Mouse (Mus musculus) neural tube, embryonic 12.5 days (tissue): ENCODE measurements around the gene Copz2. TPM values are rescaled to one million over a fixed set of nuclear protein-coding genes. Genes with fewer than 3 reads are reported as not detected.
"Not testable (repeated sequence)": the region's sequence is repeated elsewhere in the genome, so short reads cannot be mapped to it uniquely, and the experiment has no call there.

Experiments used
- ATAC-seq: fragments of 200-750 bp; cut with Nextera tagmentation; 2 replicates; pipeline ENCODE4 v1.8.0; 2017; ENCODE audit warnings: low read depth, mild to moderate bottlenecking, moderate TSS enrichment, moderate library complexity; ENCODE audit not compliant: low FRiP score
- H3K27ac ChIP-seq: fragments of 300-500 bp; sonication (generic); 2 replicates; pipeline ENCODE4 v1.5.1; 2016
- H3K27me3 ChIP-seq: fragments of 300-500 bp; sonication (generic); replicated peaks from 2 replicates; pipeline ENCODE4 v1.6.1; 2016; ENCODE audit warnings: mild to moderate bottlenecking
- H3K36me3 ChIP-seq: fragments of 300-500 bp; sonication (generic); 2 replicates; pipeline ENCODE4 v1.6.1; 2016; ENCODE audit warnings: mild to moderate bottlenecking
- H3K4me1 ChIP-seq: fragments of 300-500 bp; sonication (generic); 2 replicates; pipeline ENCODE4 v1.6.1; 2016
- H3K4me2 ChIP-seq: fragments of 300-500 bp; sonication (generic); replicated peaks from 2 replicates; pipeline ENCODE4 v1.6.1; 2016; ENCODE audit warnings: mild to moderate bottlenecking
- H3K4me3 ChIP-seq: fragments of 300-500 bp; sonication (generic); 2 replicates; pipeline ENCODE4 v1.5.1; 2016
- H3K9ac ChIP-seq: fragments of 300-500 bp; sonication (generic); 2 replicates; pipeline ENCODE4 v1.6.1; 2016; ENCODE audit warnings: mild to moderate bottlenecking
- H3K9me3 ChIP-seq: fragments of 300-500 bp; sonication (generic); 2 replicates; pipeline ENCODE4 v1.6.1; 2016; ENCODE audit warnings: mild to moderate bottlenecking
- WGBS: fragments of 180-500 bp; shearing (Covaris S2); methylation state at CpG from one replicate; pipeline ENCODE4 v1.1.7; 2016; 5-methylcytosine and 5-hydroxymethylcytosine counted together
- polyA plus RNA-seq: library from polyadenylated mRNA; unstranded; fragments of >200 nt; fragmentation: Nextera tagmentation; extraction: Ambion mirVana; gene quantifications from 2 replicates; pipeline ENCODE4 v1.2.1, GENCODE M21; 2016

The Copz2 gene
- polyA plus RNA-seq, 1 experiment from 2014 or later: 41.4 TPM

GRCm38 (mm10) chr11:96848694-96849093, 976 bp upstream of the Copz2 start:
- WGBS: 63% methylated on average over 9 of the region's 9 CpGs
- no peak overlapping the region for H3K4me2 ChIP-seq

GRCm38 (mm10) chr11:96849145-96849544, 525 bp upstream of the Copz2 start:
- H3K9ac ChIP-seq, H3K27ac ChIP-seq, H3K36me3 ChIP-seq, H3K27me3 ChIP-seq, ATAC-seq, H3K9me3 ChIP-seq: not testable (repeated sequence)
- WGBS: 77% methylated on average over 5 of the region's 5 CpGs
- Histone ChIP-seq H3K4me2 (peak overlapping the region; percentile 95), H3K4me3 (peak overlapping the region; percentile 53; the same call in 1 of the 2 replicates), H3K4me1 (peaks cover 10% of the 10 kb centered on the region)

More at GRCm38 (mm10) chr11:96848694-96849093, 976 bp upstream of the Copz2 start:
- no peak overlapping the region for H3K9ac ChIP-seq
- no peak overlapping the region for H3K4me3 ChIP-seq
- H3K9me3 ChIP-seq: no peaks in the 10 kb centered on the region
- H3K36me3 ChIP-seq: no peaks in the 10 kb centered on the region
- ATAC-seq: no peak
- peaks cover 4% of the 10 kb centered on the region; the same call in 1 of the 2 replicates for H3K27me3 ChIP-seq
- no peak overlapping the region for H3K27ac ChIP-seq
- H3K4me1 ChIP-seq: peaks cover 10% of the 10 kb centered on the region

- Histone ChIP-seq H3K4me2 (no peak overlapping the region), H3K9ac (no peak overlapping the region), H3K27ac (no peak overlapping the region), H3K36me3 (no peaks in the 10 kb centered on the region), H3K9me3 (no peaks in the 10 kb centered on the region), H3K27me3 (no peaks in the 10 kb centered on the region), H3K4me3 (no peak overlapping the region), H3K4me1 (peaks cover 16% of the 10 kb centered on the region)
- 84% methylated on average over 5 of the region's 5 CpGs for WGBS
- no peak for ATAC-seq
These were observed 7.8 kb downstream of the Copz2 start for GRCm38 (mm10) chr11:96857446-96857845.

- Histone ChIP-seq H3K9ac (no peak overlapping the region), H3K9me3 (no peaks in the 10 kb centered on the region), H3K4me3 (no peak overlapping the region), H3K27me3 (no peaks in the 10 kb centered on the region), H3K27ac (no peak overlapping the region), H3K4me2 (no peak overlapping the region), H3K4me1 (peaks cover 33% of the 10 kb centered on the region), H3K36me3 (no peaks in the 10 kb centered on the region)
- ATAC-seq: no peak
- WGBS: 89% methylated on average over 4 of the region's 4 CpGs
These were observed 10.0 kb downstream of the Copz2 start for GRCm38 (mm10) chr11:96859635-96860034.

- 10% methylated on average over 8 of the region's 8 CpGs for WGBS
These were observed 10.9 kb downstream of the Copz2 start for GRCm38 (mm10) chr11:96860564-96860963.

GRCm38 (mm10) chr11:96861446-96861845, 11.8 kb downstream of the Copz2 start:
- H3K4me2 ChIP-seq: peak overlapping the region; percentile 89
- H3K36me3 ChIP-seq: no peaks in the 10 kb centered on the region
- no peak overlapping the region for H3K27ac ChIP-seq
- peak; percentile 57 for ATAC-seq
- peak overlapping the region; percentile 38 for H3K4me3 ChIP-seq
- H3K27me3 ChIP-seq: no peaks in the 10 kb centered on the region
- no peaks in the 10 kb centered on the region for H3K9me3 ChIP-seq
- peaks cover 33% of the 10 kb centered on the region for H3K4me1 ChIP-seq
- peak overlapping the region; percentile 53 for H3K9ac ChIP-seq
- WGBS: 1% methylated on average over 20 of the region's 20 CpGs

More at GRCm38 (mm10) chr11:96860564-96860963, 10.9 kb downstream of the Copz2 start:
- Histone ChIP-seq H3K4me2 (peak overlapping the region; percentile 89; the same call in 1 of the 2 replicates), H3K27me3 (no peaks in the 10 kb centered on the region), H3K36me3 (no peaks in the 10 kb centered on the region), H3K4me3 (no peak overlapping the region), H3K9me3 (no peaks in the 10 kb centered on the region), H3K27ac (no peak overlapping the region), H3K4me1 (peaks cover 33% of the 10 kb centered on the region), H3K9ac (no peak overlapping the region)
- no peak for ATAC-seq

GRCm38 (mm10) chr11:96861878-96862289, 12.2 kb downstream of the Copz2 start:
- WGBS: under 1% methylated on average over 31 of the region's 31 CpGs
- ATAC-seq: peak; percentile 87
- Histone ChIP-seq H3K27ac (no peak overlapping the region), H3K4me2 (peak overlapping the region; percentile 89), H3K9me3 (no peaks in the 10 kb centered on the region), H3K9ac (peak overlapping the region; percentile 53; the same call in 1 of the 2 replicates), H3K4me3 (peak overlapping the region; percentile 38), H3K27me3 (no peaks in the 10 kb centered on the region), H3K4me1 (peaks cover 33% of the 10 kb centered on the region), H3K36me3 (no peaks in the 10 kb centered on the region)

- Histone ChIP-seq H3K27me3 (no peaks in the 10 kb centered on the region), H3K4me1 (peaks cover 37% of the 10 kb centered on the region), H3K4me2 (peak overlapping the region; percentile 89), H3K27ac (0 out of 2 replicates have a peak overlapping the region, but pooled peaks have one; percentile 51), H3K9me3 (no peaks in the 10 kb centered on the region), H3K9ac (0 out of 2 replicates have a peak overlapping the region, but pooled peaks have one; percentile 4), H3K36me3 (no peaks in the 10 kb centered on the region), H3K4me3 (no peak overlapping the region)
- peak; percentile 11; the same call in 1 of the 2 replicates for ATAC-seq
- WGBS: 56% methylated on average over 12 of the region's 12 CpGs
These were observed 12.9 kb downstream of the Copz2 start for GRCm38 (mm10) chr11:96862534-96862933.

- no peak overlapping the region for H3K4me3 ChIP-seq
- WGBS: 22% methylated on average over 26 of the region's 26 CpGs
- peak; percentile 70 for ATAC-seq
These were observed 13.7 kb downstream of the Copz2 start for GRCm38 (mm10) chr11:96863206-96863995.

GRCm38 (mm10) chr11:96867149-96867548, 17.5 kb downstream of the Copz2 start:
- ATAC-seq: no peak

More at GRCm38 (mm10) chr11:96863206-96863995, 13.7 kb downstream of the Copz2 start:
- Histone ChIP-seq H3K36me3 (no peaks in the 10 kb centered on the region), H3K9me3 (no peaks in the 10 kb centered on the region), H3K27ac (peak overlapping the region; percentile 6; the same call in 1 of the 2 replicates), H3K4me2 (peak overlapping the region; percentile 89), H3K9ac (peak overlapping the region; percentile 17; the same call in 1 of the 2 replicates), H3K27me3 (no peaks in the 10 kb centered on the region), H3K4me1 (peaks cover 38% of the 10 kb centered on the region)

GRCm38 (mm10) chr11:96872441-96873379, 23.0 kb downstream of the Copz2 start:
- peak overlapping the region; percentile 50 for H3K4me2 ChIP-seq
- peak overlapping the region; percentile 99 for H3K27ac ChIP-seq
- no peaks in the 10 kb centered on the region for H3K27me3 ChIP-seq
- H3K4me3 ChIP-seq: 0 out of 2 replicates have a peak overlapping the region, but pooled peaks have one; percentile 3
- no peaks in the 10 kb centered on the region for H3K9me3 ChIP-seq
- 4% methylated on average over 24 of the region's 24 CpGs for WGBS
- no peaks in the 10 kb centered on the region for H3K36me3 ChIP-seq
- ATAC-seq: no peak
- H3K4me1 ChIP-seq: peaks cover 57% of the 10 kb centered on the region
- peak overlapping the region; percentile 66 for H3K9ac ChIP-seq

More at GRCm38 (mm10) chr11:96867149-96867548, 17.5 kb downstream of the Copz2 start:
- H3K4me2 ChIP-seq: no peak overlapping the region
- no peak overlapping the region for H3K27ac ChIP-seq
- no peaks in the 10 kb centered on the region for H3K27me3 ChIP-seq
- H3K4me3 ChIP-seq: no peak overlapping the region
- peaks cover 31% of the 10 kb centered on the region for H3K4me1 ChIP-seq
- no peaks in the 10 kb centered on the region for H3K9me3 ChIP-seq
- no peak overlapping the region for H3K9ac ChIP-seq
- H3K36me3 ChIP-seq: no peaks in the 10 kb centered on the region
- WGBS: 15% methylated on average over 5 of the region's 5 CpGs
